Mouse (Mus musculus) neural tube, embryonic 10.5 days (tissue): ENCODE results near the gene Ccdc116.
A peak's percentile ranks its signal among the peaks of the same experiment; 100 is the strongest.
"Not testable (repeated sequence)": the region's sequence is repeated elsewhere in the genome, so short reads cannot be mapped to it uniquely, and the experiment has no call there.

ENCODE experiments used
- DNase-seq: peaks from one replicate; pipeline ENCODE4 v3.0.0-alpha.2; 2017; ENCODE audit warnings: low spot score; ENCODE audit errors: extremely low spot score

The Ccdc116 gene

DNA sequence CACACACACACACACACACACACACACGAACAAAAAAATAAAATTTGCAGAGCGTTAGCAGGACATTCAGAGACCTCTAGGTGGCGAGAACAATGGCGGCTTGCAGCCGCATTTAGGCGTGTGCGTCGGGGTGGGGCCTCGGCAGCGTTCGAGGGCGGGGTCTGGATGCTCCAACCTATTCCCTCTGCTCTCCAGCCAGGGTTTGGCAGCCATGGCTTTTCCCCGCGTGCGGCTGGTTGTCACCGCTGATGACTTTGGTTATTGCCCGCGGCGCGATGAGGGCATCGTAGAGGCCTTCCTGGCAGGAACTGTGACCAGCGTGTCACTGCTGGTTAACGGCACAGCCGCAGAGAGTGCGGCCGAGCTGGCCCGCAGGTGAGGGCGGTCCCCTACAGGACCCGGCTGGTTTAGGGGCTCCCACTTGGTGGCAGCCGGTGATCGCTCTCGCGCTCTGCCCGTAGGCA, at the start of gene Ccdc116:
Gene Ccdc116, minus strand, starts transcription at position 458 of the 464 bp plus-strand sequence.
- DNase-seq: peak; percentile 82

DNA sequence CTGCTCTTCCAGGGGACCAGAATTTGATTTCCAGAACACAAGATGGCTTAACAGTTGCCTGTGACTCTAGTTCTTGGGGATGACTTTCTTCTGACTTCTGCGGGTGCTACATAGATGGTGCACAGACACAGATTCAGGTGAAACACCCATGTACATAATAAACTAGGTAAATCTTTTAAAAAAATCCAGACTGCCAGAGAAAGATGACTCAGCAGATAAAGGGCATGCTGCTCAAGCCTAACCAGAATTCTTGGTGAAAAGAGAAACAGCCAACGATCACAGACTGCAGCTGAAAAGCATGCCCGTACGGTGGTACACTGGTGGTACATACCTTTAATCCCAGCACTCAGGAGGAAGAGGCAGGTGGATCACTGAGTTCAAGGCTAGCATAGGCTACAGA, 46.8 kb upstream of the Ccdc116 start:
- no peak for DNase-seq

DNA sequence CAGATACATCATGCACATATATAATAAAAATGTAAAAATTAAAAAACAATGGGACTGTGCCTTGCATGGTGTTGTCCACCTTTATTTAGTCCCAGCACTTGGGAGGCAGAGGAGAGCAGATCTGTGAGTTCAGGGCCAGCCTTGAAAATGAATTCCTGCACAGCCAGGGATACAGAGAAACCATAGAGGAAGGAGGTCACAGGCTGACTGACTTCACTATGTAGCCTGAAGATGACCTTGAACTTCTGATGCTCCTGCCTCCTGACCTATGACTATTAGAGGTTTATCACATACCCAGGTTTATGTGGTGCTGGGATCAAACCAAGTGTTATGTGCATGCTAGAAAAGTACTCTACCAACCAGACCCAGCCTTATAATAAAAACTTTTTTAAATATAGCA, 38.4 kb upstream of the Ccdc116 start:
- no peak for DNase-seq

DNA sequence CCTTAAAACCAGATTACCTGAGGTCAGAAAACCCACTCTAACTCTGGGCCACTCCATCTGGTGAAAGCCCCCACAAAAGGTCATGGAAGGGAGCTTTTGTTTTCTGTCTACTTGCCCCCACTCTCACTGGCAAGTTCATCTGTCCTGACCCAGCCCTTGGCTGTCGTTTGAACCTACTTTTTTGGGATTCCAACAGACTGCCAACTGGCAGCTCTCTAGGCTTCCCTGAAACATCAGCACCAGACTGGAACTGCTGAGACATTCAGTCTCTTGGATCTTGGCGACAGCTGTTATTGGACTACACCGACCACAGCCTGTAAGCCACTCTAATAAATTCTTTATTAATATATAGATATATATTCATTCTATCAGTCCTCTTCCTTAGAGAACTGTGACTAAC, 36.0 kb upstream of the Ccdc116 start:
- no peak for DNase-seq

DNA sequence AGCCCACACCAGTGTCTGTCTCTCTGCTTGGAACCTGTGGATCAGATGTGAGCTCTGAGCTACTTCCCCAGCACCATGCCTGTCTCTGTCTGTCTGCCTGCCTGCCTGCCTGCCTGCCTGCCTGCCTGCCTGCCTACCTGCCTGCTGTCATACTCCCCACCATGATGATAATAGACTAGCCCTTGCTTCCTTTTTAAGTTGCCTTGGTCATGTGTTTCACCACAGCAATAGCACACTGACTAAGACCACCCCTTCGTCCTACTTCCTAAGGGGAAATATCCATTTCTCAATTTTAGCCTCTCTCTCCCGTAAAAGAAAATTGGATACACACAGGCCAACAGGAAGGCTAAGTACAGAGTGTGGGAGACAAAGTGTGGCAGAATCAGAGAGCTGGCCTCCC, 35.1 kb upstream of the Ccdc116 start:
- DNase-seq: no peak

DNA sequence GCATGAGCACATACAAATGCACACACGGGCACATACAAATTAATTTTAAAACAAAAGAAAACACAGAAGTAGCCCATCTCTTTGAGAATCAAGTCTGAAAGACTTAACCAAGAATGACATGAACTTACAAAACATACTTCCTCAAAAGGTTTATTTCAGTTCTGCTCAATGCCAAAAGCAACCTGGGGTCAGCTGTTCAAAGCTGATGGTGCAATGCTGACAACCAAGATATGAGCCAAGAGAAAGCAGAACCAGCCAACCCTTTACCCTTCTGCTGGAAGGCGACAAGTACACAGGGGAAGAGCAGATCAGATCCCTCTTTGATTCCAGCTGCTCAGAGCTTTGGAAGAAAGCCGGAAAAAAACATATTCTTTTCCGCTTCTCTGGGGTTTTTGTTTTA, 34.4 kb upstream of the Ccdc116 start:
- DNase-seq: no peak

DNA sequence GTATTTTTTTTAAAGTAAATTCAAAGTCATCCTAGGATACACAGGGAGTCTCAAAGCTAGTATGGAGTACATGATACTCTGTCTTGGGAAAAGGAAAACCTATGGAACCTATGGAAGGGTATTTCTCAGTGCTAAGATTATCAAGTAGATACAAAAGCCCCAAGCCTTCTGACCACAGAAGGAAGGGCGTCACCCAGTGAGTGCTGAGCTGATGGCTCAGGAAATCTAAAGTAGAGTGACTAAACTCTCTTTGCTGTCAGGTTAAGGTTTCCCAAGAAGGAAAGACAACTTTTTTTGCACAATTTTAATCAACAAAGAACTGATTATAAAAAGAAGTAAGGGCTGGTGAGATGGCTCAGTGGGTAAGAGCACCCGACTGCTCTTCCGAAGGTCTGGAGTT, 32.7 kb upstream of the Ccdc116 start:
- DNase-seq: no peak

DNA sequence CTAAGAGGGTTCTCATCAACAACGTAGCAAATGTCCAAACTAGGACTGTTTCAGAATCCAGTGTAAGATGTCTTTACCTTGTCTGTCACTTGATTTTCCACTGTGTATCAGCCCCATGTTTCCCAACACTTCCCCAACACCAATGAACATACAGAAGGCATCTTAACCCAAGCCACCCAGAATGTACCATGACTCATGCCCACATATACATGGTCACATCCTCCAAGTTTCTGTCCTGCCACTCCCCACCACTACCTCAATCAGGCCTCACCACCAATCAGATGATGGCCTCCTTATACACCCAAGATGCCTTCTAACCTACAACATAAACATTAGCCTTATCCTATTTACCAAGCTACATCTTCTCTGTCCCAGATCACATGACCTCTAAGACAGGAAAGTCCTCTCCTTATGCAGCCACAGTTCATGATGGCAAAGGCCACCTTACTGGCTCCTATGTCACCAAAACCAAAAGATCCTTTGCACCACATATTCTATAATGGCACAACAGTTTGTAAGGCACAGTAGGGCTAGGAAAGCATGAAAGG, 30.7 kb upstream of the Ccdc116 start:
- DNase-seq: no peak

DNA sequence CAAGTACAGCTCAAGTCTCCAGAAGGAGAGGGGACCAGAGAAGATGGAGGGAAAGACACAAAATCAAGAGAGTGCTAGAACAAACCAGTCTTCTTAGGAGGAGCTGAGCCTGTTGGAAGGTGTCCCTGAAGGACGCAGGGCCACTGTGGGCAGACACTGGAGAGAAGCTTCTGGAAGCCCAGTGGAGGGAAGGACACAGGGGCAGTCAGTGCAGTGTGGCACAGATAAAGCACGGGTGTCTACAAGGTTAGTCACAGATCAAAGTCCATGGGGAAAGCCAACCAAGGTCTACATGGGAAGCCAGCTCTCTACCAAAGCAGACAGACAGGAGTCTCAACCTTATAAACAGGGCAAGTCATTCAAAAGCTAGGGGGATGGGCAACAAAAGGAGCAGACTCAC, 28.7 kb upstream of the Ccdc116 start:
- DNase-seq: no peak

DNA sequence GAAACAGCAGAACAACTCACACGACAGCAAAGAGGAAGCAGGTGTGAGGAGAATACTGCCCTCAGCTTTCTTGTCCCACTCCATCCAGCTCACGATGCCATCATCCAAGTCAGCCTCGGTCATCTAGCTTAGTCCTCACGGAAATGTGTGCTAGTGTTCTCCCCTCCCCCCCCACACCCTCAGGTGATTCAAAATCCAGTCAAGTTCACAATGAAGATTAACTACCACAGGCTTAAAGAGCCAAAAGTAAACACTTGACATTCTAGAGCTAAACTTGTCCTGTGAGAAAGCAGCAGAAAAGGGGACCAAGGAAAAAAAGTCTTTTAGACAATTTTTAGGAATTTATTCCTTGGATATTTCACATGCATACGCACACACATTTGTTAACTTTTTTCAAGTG, 21.0 kb upstream of the Ccdc116 start:
- DNase-seq: no peak

DNA sequence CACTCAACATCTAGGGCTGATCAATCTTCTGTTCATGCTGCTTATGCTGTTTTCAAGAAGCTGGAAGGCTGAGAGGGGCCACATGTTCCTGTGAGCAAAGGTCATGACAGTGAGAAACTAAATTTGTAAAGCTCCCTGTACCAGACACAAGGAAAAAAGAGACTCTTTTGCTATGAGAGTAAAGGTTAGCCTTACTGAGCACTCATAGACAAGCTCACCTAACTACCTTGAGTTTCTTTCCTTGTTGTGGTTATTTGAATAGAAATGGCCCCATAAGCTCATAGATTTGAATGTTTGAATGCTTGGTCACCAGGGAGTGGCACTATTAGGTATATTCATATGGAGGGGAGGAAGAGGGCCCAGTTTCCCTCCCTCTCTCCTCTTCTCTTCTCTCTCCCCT, 20.1 kb upstream of the Ccdc116 start:
- no peak for DNase-seq

DNA sequence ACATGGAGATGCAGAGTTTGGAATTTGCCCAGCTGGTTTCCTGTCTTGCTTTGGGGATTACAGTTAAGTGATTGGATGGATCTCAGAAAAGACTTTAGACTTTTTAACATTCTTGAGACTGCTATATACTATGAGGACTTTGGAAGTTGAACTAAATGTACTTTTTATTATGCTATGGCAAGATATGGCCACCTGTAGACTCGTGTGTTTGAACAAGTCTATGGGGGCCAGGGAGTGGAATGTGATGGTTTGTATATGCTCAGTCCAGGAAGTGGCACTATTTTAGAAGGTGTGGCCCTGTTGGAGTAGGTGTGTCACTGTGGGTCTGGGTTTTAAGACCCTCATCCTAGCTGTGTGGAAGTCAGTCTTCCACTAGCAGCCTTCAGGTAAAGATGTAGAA, 18.4 kb upstream of the Ccdc116 start:
- DNase-seq: not testable (repeated sequence)

DNA sequence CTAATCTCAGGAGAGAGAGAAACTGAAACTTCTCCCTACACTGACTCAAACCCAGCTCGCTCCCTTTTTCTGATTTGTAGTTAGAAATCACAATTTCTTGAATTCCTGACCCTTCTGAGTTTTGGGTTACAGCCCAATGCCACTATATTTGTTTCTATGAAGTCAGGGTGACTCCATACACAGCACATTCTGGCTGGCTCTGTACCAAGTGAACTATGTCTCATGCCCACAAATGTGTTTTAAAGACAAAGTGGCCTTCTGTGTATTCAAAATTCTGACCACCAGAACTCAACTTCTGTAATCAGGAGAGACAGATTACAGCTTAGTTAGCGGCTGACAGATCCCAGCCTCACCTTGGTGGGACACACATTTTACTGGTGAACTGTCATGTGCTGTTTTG, 7.3 kb upstream of the Ccdc116 start:
- no peak for DNase-seq

DNA sequence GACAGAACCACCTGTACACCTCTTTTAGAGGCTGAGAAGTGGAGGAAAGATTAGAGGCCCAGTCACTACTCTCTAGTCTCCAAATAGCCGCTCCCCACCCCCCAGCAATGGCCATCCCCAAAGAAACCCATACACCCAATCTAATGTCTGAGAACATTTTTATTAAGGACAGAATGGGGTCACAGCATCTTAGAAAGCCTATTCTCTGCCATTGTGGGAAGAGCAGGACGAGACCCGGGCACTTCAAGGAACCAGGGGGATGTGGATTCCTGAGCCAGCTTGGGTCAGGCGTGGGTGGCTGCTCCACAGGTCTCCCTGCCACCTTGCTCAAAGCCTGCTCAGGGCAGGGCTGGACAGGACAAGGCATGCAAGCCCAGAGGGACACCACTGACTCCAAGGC, 4.8 kb upstream of the Ccdc116 start:
- no peak for DNase-seq

DNA sequence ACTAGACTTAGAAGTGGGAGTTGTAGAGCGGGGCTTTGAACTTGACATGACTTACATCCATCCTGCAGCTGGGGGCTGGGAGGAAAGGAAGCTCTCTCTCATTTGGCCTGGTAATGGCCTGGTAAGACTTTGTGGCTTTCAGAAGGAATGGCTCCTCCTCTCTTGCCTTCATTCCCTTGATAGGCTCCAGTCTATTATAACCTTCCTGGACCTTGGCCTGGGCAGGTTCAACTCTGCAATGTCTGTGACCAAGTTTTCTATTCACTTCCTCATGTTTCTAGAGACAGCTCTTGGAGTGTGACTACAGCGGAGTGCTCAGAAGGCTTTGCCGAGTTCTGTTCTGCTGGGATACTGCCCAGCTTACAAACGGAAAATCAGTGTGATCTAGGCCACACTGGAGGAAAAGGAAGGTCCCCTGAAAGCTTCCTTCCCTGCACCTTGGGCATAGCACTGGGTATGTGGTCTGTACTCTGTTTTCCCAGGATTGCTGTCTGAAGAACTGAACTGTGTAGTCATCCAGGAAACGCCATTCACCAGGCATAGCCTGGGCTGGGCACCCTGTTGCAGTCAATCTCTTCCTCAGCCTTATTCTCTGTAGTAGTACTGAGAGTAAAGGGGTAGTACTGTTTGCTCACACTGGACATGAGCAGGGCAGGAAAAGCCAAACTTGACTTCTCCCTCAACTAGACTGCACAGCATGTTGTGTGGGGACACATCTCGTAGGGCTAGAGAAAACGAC, 3.7 kb upstream of the Ccdc116 start:
- no peak for DNase-seq

DNA sequence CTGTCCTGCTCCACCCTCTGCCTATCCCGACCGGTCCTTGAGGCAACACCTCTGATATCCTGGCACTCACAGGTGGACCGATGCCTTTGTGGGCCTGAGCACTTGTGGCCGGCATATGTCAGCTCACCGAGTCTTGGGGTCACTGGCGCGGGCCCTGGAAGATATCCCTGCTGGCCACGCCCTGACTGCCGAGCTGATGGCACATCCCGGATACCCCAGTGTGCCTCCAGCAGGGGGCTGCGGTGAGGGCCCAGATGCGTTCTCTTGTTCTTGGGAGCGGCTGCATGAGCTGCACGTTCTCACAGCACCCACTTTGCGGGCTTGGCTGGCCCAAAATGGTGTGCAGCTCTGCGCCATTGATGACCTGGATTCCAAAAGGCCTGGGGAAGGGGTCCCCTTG, 1.1 kb upstream of the Ccdc116 start:
- peak; percentile 59 for DNase-seq

DNA sequence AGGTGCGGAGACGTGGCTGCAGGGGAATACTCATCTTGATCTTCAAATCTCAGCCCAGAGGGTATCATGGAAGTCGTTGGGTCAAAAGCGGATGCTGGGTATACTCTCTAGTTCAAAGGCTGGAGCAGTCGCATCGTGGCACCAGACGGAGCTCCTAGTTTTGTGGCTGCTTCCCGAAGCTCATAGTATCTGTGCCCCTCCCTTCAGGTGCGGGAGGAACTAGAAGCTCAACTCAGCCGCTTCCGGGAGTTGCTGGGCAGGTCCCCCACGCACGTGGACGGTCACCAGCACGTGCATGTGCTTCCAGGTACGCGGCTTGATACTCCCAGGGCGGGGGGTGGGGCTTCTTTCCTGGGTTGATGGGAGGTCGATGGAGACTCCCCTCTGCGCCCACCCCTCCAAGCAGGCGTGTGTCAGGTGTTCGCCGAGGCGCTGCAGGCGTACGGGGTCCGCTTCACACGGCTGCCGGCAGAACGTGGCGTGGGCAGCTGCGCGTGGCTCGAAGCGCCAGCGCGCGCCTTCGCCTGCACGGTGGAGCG, 431 bp upstream of the Ccdc116 start:
- peak; percentile 54 for DNase-seq

DNA sequence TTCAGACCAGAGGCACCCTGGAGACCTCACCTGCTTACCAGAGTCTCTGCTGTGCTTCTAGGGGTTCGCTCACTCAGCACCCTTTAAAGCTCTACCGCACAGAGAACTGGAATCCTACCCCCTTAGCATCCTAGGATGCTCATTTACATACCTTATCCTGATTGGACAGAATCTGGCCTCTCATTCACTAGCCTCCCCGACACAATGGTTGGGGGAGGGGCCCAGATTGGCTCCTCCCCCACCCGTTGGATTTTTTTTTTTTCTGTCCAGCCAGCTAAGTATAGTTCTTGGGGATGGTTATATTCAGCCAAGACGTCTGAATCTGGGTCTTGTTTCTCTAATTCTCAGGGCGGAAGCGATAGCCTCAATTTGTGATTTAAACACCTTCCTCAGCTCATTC, 2.7 kb downstream of the Ccdc116 start, which contains the start of gene Ydjc:
Gene Ydjc, plus strand, starts transcription at position 283 of the 400 bp plus-strand sequence.
- no peak for DNase-seq

DNA sequence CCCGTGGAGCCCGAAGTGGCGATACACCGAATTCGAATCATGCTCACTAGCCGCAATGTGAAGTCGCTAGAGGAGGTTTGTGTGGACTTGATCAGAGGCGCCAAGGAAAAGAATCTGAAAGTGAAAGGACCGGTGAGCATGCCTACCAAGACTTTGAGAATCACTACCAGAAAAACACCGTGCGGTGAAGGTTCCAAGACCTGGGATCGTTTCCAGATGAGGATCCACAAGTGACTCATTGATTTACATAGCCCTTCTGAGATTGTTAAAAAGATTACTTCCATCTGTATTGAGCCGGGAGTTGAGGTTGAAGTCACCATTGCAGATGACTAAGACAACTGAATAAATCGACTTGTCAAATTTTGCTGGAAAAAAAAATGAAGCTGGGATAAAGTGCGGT, 9.7 kb downstream of the Ccdc116 start:
- DNase-seq: no peak

DNA sequence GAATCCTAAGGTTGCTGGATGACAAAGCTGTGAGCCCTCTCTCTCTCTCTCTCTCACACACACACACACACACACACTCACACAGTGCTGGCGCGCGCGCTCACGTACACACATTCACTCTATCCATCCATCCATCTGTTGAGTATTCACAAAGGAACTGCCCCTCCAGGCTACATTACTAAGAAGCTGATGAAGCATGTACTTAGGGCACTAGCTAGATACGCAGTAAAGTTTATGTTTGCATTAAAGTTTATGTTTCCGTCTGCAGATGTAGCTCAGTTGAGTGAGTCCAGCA, 14.2 kb downstream of the Ccdc116 start:
- DNase-seq: no peak

DNA sequence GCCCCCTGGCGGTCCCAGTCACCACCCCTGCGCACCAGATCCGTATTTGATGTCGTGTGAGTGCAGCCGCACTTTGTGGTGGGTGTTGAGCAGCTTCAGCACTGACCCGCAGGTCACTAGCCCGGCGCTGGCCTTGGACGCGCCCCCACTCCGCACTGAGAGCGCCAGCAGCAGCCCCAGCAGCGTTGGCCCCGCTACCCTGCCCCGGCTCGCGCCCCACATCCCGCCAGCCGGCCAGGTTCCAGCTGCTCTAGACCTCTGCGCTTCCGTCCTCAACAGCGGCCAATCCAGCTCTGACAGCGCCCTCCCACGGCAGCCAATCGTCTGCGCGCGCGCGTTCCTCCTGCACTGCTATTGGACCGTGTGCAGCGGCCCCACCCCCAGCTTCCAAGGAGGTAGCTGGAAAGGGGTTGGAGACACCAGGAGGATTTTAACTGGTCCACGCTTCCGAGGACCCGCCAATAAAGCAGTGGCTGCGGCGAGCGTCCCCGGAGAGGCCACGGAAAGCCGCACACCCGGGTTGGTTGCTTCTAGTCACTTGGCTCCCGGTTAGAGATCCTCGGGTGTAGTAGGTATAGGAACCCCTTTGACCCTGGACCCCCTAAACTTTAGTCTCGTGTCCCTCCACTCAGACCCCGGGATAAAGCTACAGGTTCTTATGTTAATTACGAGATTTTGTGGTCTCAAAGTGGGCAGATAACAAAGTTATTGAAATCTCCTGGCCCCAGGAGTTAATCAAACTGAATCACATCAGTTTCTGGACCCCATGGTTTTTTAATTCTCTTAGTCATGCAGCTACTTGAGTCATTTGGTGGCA, 14.7 kb downstream of the Ccdc116 start, which contains the start of gene Sdf2l1:
Gene Sdf2l1, minus strand, starts transcription at position 295 of the 817 bp plus-strand sequence.
- peak; percentile 97 for DNase-seq
